In genomic region chr5:42509200-42509599, GRCm38 (mm10) we compare ENCODE assay signal across 14 mouse cellular contexts.
"Had no signal": no experiment of that assay in that cellular context is flagged by ENCODE, and none has a peak within 500 bp of the region (broad histone marks: within the 10 kb centered on the region; RNA-seq: fewer than 3 reads in every experiment).

No protein-coding gene starts in this region.

- H3K4me3 ChIP-seq: intestine, embryonic 15.5 days; limb, embryonic 13.5 days; midbrain, embryonic 13.5 days; neural tube, embryonic 15.5 days had no signal

- H3K27ac ChIP-seq: intestine, embryonic 15.5 days; limb, embryonic 13.5 days; liver, embryonic 14.5 days; midbrain, embryonic 13.5 days; neural tube, embryonic 15.5 days; stomach, postnatal 0 days had no signal

- DNase-seq: kidney, adult 18-20 months; kidney, postnatal 10 days; kidney, postnatal 4 days; left cerebral cortex, postnatal 4 days; lung, adult 18-20 months; lung, postnatal 36 days; right cerebral cortex, adult 18-20 months; thymus, postnatal 4 days had no signal
